Mouse (Mus musculus) ES-CJ7 (cell line): Measurements from ENCODE around the gene Tmem205.

Source experiments
- DNase-seq: peaks from one replicate; pipeline ENCODE4 v3.0.0; 2011; ENCODE audit warnings: low read depth, low spot score

Gene Tmem205

GRCm38 (mm10) chr9:21927208-21927753 is at the start of gene Tmem205, which contains the start of gene Ccdc159:
Gene Tmem205 (minus strand): TSS chr9:21927556.
Gene Ccdc159 (plus strand): TSS chr9:21927471.
- DNase-seq: peak; percentile 99

- no peak for DNase-seq
Observed at GRCm38 (mm10) chr9:21976626-21977175, 49.3 kb upstream of the Tmem205 start.

DNA sequence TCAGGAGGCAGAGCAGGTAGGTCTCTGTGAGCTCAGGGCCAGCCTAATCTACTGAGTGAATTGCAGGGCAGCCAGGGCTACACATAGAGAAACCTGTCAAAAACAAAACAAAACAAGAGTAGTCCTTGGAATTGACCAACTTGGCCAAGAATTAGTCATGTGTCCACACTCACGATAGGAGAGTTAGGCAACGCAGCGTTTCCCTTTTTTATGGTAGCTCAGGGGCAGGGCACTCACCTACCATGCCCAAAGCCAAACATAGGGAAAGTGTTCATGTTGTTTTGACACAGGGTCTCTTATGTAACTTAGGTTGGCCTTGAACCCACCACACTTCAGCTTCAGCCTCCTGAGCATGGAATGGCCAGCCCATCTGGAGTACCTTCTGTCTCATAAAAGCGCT is 41.9 kb upstream of the Tmem205 start:
- DNase-seq: no peak

GRCm38 (mm10) chr9:21968883-21969282 is 41.5 kb upstream of the Tmem205 start:
- no peak for DNase-seq

DNA sequence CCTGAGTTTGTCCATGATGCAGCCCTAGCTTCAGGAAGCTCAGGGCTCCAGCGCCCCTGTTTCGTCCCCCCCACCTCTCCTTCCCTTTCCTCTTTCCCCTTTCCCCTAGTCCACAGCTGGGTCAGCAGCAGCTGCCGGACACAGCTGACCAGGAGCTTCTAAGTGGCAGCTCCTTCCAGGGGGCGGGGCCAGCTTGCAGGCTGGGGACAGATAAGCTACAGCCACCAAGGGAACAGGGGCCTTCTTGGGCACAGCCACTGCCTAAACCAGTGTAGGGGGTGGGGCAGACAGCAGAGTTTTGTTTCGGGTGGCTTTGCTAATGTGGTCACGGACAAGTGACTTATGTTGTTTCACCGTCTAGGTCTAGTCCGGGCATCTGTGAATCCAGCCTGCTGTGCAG is 36.1 kb upstream of the Tmem205 start, which contains the start of gene Epor:
TSS of gene Epor (minus strand) at position 90 of the 400 bp plus-strand sequence.
- no peak for DNase-seq

- DNase-seq: peak; percentile 80
Observed at GRCm38 (mm10) chr9:21962416-21963059, 35.2 kb upstream of the Tmem205 start.

GRCm38 (mm10) chr9:21962010-21962409 is 34.7 kb upstream of the Tmem205 start:
- DNase-seq: no peak

DNA sequence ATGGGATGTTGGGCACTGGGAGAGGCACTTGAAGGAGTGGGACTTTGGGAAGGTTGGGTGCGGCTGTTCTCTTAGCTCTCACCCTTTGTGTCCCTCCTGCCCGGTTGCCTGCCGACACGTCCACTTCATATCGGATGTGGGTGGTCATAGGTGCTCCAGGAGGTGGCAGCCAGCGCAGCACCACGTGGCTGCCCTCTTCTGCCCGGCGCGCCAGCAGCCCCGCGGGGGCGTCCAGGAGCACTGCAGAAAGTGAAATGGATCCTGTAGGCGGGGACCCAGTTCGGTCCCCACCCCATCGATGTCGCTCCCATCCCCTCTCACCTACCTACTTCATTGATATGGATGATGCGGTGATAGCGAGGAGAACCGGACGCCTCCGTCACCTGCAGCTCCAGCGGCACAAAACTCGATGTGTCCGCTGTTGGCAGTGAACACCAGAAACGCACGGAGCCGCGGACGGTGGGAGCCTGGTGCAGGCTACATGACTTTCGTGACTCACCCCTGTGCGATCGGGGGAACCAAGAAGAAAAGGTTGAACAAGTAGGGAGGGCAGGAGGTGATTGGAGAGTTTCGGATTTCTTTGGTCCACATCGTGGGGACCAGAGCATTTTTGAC is 34.1 kb upstream of the Tmem205 start:
- DNase-seq: no peak

- no peak for DNase-seq
Observed at GRCm38 (mm10) chr9:21960558-21961208, 33.3 kb upstream of the Tmem205 start.

DNA sequence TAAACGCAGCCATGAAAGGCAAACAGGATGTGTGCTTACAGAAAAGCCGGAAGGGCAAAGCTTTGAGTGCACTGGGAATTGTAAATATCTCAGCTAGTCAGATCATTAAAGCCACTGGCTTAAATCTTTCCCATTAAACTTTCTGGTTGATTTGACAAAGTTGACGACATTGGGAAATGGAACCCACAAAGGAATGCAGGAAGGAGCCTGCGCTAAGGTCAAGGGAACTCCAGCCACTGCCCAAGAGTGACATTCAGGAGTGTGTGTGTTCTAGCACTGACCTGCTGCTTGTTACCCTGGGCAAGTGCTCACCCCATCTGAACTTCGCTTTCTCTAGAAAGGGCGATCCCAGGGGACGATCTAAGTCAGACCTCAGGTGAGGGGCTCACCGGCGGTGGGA is 32.8 kb upstream of the Tmem205 start:
- no peak for DNase-seq

GRCm38 (mm10) chr9:21959244-21959643 is 31.9 kb upstream of the Tmem205 start:
- DNase-seq: no peak

- DNase-seq: no peak
Observed at GRCm38 (mm10) chr9:21958372-21958771, 31.0 kb upstream of the Tmem205 start.

DNA sequence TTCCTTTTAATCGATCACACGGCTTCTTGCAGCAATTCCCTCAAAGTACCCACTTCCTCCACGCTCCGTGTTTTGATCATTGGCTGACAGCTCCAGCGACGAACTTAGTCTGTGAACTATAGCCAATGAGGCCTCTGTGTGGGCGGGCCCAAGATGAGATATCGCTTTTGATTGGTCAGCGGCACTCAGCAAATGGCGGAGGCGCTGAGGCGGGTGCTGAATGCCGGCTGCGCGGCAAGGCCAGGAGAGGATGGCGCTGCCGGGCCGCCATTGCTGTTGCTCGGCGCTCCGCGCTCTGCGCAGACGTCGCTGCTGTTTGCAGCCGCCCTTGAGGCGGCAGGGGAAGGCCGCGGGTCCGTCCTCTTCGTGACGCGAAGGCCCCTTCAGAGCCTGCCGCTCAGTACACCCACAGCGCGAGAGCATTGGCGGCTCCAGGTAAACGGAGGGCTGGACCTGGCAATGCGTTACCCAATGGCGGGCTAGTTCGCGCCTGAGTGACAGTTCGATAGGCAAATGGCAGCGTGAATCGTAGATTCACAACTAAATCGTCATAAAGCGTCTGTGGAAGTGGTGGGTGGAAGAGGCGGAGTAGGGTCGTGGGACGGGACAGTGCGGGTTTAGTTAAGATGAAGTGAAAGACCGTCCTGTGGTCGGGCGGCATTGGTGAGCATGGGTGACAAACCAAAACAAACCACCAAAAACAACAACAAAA is 28.4 kb upstream of the Tmem205 start, which contains the start of gene Swsap1:
TSS of gene Swsap1 (plus strand) at position 186 of the 712 bp plus-strand sequence.
- peak; percentile 99 for DNase-seq

DNA sequence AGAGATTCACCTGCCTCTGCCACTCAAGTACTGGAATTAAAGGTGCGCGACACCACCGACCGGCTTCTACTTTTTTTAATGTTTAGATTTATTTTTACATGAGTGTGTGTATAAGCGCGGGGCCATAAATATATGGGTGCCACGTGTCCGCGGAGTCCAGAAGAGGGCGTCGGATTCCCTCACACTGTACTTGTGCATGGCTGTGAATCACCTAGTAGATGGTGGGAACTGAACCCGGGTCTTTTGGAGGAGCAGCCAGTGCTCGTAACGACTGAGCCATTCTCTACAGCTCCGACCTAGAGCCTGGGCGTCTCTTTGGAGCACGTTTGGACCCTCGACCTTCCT is 27.8 kb upstream of the Tmem205 start:
- no peak for DNase-seq

DNA sequence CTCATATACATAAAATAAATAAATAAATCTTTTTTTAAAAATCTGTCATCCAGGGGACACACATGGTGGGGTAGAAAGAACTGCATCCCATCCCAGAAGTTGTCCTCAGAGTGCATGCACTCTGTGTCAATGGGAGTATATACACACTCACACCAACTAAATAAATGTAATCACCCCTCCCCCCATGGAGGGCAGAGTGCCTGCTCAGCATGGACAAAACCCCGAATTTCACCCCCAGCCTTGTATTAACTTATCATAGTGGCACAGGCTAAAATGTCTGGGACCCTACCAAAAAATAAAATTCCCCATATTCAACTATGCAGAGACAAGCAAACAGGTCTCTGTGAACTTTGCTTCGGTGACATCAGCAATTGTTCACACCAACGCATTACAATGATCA is 27.3 kb upstream of the Tmem205 start:
- no peak for DNase-seq

GRCm38 (mm10) chr9:21953600-21953999 is 26.2 kb upstream of the Tmem205 start:
- no peak for DNase-seq

- DNase-seq: peak; percentile 66
Observed at GRCm38 (mm10) chr9:21951977-21952376, 24.6 kb upstream of the Tmem205 start.

DNA sequence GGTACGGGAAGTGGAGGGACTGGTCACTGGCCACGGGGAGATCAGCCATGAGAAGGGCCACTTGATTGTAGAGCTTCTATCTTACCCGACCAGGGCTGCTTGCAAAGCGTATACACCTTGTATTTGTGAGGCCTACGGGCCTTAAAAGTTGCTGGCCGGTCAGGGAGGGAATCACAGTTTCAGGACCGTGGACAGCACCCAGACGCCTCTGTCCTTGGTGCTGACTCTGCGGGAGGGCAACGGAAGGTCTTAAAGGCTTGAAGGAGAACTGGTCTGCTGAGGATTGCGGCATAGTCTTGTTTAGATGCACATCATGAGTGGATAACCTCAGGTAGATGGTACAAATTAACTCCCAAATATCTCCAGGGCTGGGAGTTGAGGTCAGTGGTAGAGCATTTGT is 23.0 kb upstream of the Tmem205 start:
- peak; percentile 62 for DNase-seq

DNA sequence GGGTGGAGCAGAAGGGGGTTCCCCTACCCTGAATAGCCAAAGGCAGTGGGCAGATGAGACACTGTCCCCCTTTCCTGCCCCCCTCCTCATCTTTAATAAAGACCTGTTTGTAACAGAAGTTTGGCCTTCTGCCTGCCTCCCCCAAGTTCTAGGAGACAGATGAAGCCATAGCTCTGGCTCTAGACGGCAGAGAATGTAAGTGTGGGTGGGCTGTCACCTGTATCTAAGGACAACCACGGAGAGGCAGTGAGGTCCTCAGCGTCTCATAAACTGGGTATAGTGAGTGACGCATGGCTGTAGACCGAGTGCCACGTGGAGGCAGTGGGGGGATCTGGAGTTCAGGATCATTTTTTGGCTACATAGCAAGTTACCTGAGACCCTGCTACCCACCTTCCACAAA is 21.4 kb upstream of the Tmem205 start:
- no peak for DNase-seq

DNA sequence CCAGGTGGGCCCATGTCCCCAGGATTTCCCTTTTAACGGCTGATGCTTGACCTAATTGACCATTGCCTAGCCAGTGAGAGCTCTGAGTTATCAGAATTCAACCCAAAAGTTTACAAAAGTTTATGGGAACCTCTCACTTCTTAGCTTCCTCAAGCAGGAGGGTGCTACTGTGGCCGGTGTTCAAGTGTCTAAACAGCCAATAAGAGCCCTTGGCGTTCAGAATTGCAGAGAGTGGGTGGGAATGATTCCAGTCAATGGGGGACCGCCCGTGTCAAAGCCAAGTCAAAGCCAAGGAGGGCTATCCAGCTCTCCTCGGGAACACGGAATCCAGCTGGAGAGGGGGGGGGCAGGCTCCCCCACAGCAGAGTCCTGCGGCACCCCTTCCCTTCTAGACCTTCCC is 20.8 kb upstream of the Tmem205 start:
- DNase-seq: no peak

GRCm38 (mm10) chr9:21947540-21948130 is 20.3 kb upstream of the Tmem205 start:
- no peak for DNase-seq
